20 mouse cellular contexts compared by ENCODE assay signal in genomic region chr9:106129072-106129471, GRCm38 (mm10). TPM values are rescaled to one million over a fixed set of nuclear protein-coding genes. Genes with fewer than 3 reads are reported as not detected.
DNase-seq lines count a peak whose midpoint lies in the region; ATAC-seq lines count a peak whose summit lies in the region.
"Had no signal": no experiment of that assay in that cellular context is flagged by ENCODE, and none has a peak within 500 bp of the region (broad histone marks: within the 10 kb centered on the region; RNA-seq: fewer than 3 reads in every experiment).

No protein-coding gene starts in this region.

- H3K4me3 ChIP-seq in forebrain, embryonic 12.5 days (replicated peaks): no peak overlapping the region
- H3K4me3 ChIP-seq in forebrain, embryonic 16.5 days (replicated peaks; ENCODE audit: low read length): no peak overlapping the region
- no peak overlapping the region for H3K4me3 ChIP-seq in midbrain, embryonic 13.5 days (replicated peaks)
- H3K4me3 ChIP-seq in midbrain, embryonic 16.5 days (ENCODE audit: low read depth, low read length): no peak overlapping the region
- H3K4me3 ChIP-seq: forebrain, embryonic 15.5 days; heart, adult 2 months; heart, embryonic 12.5 days; hindbrain, embryonic 12.5 days had no signal

- no peaks in the 10 kb centered on the region for H3K9me3 ChIP-seq in forebrain, embryonic 12.5 days
- H3K9me3 ChIP-seq in forebrain, embryonic 16.5 days (ENCODE audit: control insufficient read depth, low read length): no peaks in the 10 kb centered on the region
- no peaks in the 10 kb centered on the region for H3K9me3 ChIP-seq in midbrain, embryonic 13.5 days
- H3K9me3 ChIP-seq in midbrain, embryonic 16.5 days (replicated peaks; ENCODE audit: control insufficient read depth, low read length, poor library complexity, severe bottlenecking): no peaks in the 10 kb centered on the region
- H3K9me3 ChIP-seq: forebrain, embryonic 15.5 days; heart, embryonic 12.5 days; hindbrain, embryonic 12.5 days had no signal

- no peak for DNase-seq in adipocyte (ENCODE audit: low spot score)
- DNase-seq: adrenal gland, postnatal 10 days; cerebellum, adult 11-12 months; cerebellum, adult 9-10 months; cerebellum, postnatal 25 days; gastrocnemius, postnatal 10 days; heart, adult 2 months; kidney, adult 11 months had no signal

- H3K4me1 ChIP-seq in forebrain, embryonic 12.5 days: peaks cover 30% of the 10 kb centered on the region
- peaks cover 17% of the 10 kb centered on the region for H3K4me1 ChIP-seq in forebrain, embryonic 16.5 days (replicated peaks; ENCODE audit: control insufficient read depth, insufficient read depth, low read length)
- peaks cover 32% of the 10 kb centered on the region for H3K4me1 ChIP-seq in midbrain, embryonic 13.5 days (replicated peaks)
- peaks cover 19% of the 10 kb centered on the region for H3K4me1 ChIP-seq in midbrain, embryonic 16.5 days (ENCODE audit: control insufficient read depth, insufficient read depth, low read length)
- H3K4me1 ChIP-seq: heart, embryonic 12.5 days had no signal

- H3K4me2 ChIP-seq in forebrain, embryonic 12.5 days: no peak overlapping the region
- no peak overlapping the region for H3K4me2 ChIP-seq in forebrain, embryonic 16.5 days (ENCODE audit: low read length)
- H3K4me2 ChIP-seq in midbrain, embryonic 13.5 days (replicated peaks): no peak overlapping the region
- H3K4me2 ChIP-seq in midbrain, embryonic 16.5 days (ENCODE audit: low read length): no peak overlapping the region
- H3K4me2 ChIP-seq: forebrain, embryonic 15.5 days; heart, embryonic 12.5 days; hindbrain, embryonic 12.5 days had no signal

- H3K9ac ChIP-seq in forebrain, embryonic 12.5 days: no peak overlapping the region
- no peak overlapping the region for H3K9ac ChIP-seq in forebrain, embryonic 16.5 days (replicated peaks; ENCODE audit: low read depth, low read length)
- no peak overlapping the region for H3K9ac ChIP-seq in midbrain, embryonic 13.5 days (replicated peaks)
- H3K9ac ChIP-seq in midbrain, embryonic 16.5 days (ENCODE audit: low read depth, low read length): no peak overlapping the region
- H3K9ac ChIP-seq: forebrain, embryonic 15.5 days; heart, embryonic 12.5 days; hindbrain, embryonic 12.5 days had no signal

- H3K36me3 ChIP-seq in forebrain, embryonic 12.5 days (replicated peaks): no peaks in the 10 kb centered on the region
- no peaks in the 10 kb centered on the region for H3K36me3 ChIP-seq in forebrain, embryonic 16.5 days (ENCODE audit: control insufficient read depth, insufficient read depth)
- H3K36me3 ChIP-seq in midbrain, embryonic 13.5 days: no peaks in the 10 kb centered on the region
- no peaks in the 10 kb centered on the region for H3K36me3 ChIP-seq in midbrain, embryonic 16.5 days (ENCODE audit: control insufficient read depth, insufficient read depth, low read length)
- H3K36me3 ChIP-seq: forebrain, embryonic 15.5 days; heart, embryonic 12.5 days; hindbrain, embryonic 12.5 days had no signal

- peaks cover 4% of the 10 kb centered on the region; the same call in 1 of the 2 replicates for H3K27me3 ChIP-seq in forebrain, embryonic 12.5 days
- H3K27me3 ChIP-seq in forebrain, embryonic 16.5 days (replicated peaks; ENCODE audit: control insufficient read depth, insufficient read depth, low read length): no peaks in the 10 kb centered on the region
- no peaks in the 10 kb centered on the region for H3K27me3 ChIP-seq in midbrain, embryonic 13.5 days
- H3K27me3 ChIP-seq in midbrain, embryonic 16.5 days (ENCODE audit: control insufficient read depth, insufficient read depth, low read depth, low read length): no peaks in the 10 kb centered on the region
- H3K27me3 ChIP-seq: forebrain, embryonic 15.5 days; heart, embryonic 12.5 days; hindbrain, embryonic 12.5 days had no signal

- no peak for ATAC-seq in forebrain, embryonic 12.5 days (ENCODE audit: low FRiP score)
- no peak for ATAC-seq in forebrain, embryonic 16.5 days
- no peak for ATAC-seq in midbrain, embryonic 13.5 days
- ATAC-seq in midbrain, embryonic 16.5 days: no peak
- ATAC-seq in granulocyte monocyte progenitor cell, adult 5-6 weeks (replicated peaks; ENCODE audit: poor library complexity, severe bottlenecking): peak; percentile 65
- no peak for ATAC-seq in erythroblast, adult 5-6 weeks (replicated peaks; ENCODE audit: low FRiP score, poor library complexity, severe bottlenecking)
- ATAC-seq: forebrain, embryonic 15.5 days; hindbrain, embryonic 16.5 days; inflammation-experienced regulatory T-cells, adult 6 months had no signal

- 89% methylated on average over 2 of the region's 2 CpGs for WGBS in forebrain, embryonic 12.5 days
- WGBS in forebrain, embryonic 16.5 days: 91% methylated on average over 2 of the region's 2 CpGs
- 82% methylated on average over 2 of the region's 2 CpGs for WGBS in midbrain, embryonic 13.5 days
- 94% methylated on average over 2 of the region's 2 CpGs for WGBS in midbrain, embryonic 16.5 days

- H3K27ac ChIP-seq in forebrain, embryonic 12.5 days: 0 out of 2 replicates have a peak overlapping the region, but pooled peaks have one; percentile 56
- no peak overlapping the region for H3K27ac ChIP-seq in forebrain, embryonic 16.5 days (ENCODE audit: low read length)
- H3K27ac ChIP-seq in midbrain, embryonic 13.5 days: peak overlapping the region; percentile 92; the same call in 1 of the 2 replicates
- no peak overlapping the region for H3K27ac ChIP-seq in midbrain, embryonic 16.5 days (ENCODE audit: low read length)
- H3K27ac ChIP-seq: heart, adult 2 months; hindbrain, embryonic 12.5 days had no signal

RNA-seq across cellular contexts. Expression of gene Glyctk, which starts 28.9 kb away (rescaled TPM):
- 9.1 and 10.2 TPM in 2 replicates for polyA plus RNA-seq in forebrain, embryonic 12.5 days (2016; fragmentation: Nextera tagmentation; extraction: Ambion mirVana)
- polyA plus RNA-seq in forebrain, embryonic 16.5 days (2015; fragmentation: Nextera tagmentation; extraction: Ambion mirVana): 2.2 and 3.0 TPM in 2 replicates
- polyA plus RNA-seq in midbrain, embryonic 13.5 days (2015; fragmentation: Nextera tagmentation; extraction: Ambion mirVana): 10.1 TPM in 2 replicates
- polyA plus RNA-seq in midbrain, embryonic 16.5 days (2015; fragmentation: Nextera tagmentation; extraction: Ambion mirVana): 3.5 and 3.9 TPM in 2 replicates
- total RNA-seq in granulocyte monocyte progenitor cell, adult 5-6 weeks (2014; fragmentation: Nextera tagmentation): 0.26 TPM in 1 of 2 replicates, not detected in the other
- 0.56 and 2.6 TPM in 2 replicates for total RNA-seq in granulocyte monocyte progenitor cell, adult 5-6 weeks (2017)
- total RNA-seq in erythroblast, adult 5-6 weeks (2015; ENCODE audit: low replicate concordance): 0.84 TPM in 1 of 2 replicates, not detected in the other
- total RNA-seq in erythroblast, adult 5-6 weeks (2017; ENCODE audit: low replicate concordance): 0.60 TPM in 1 of 2 replicates, not detected in the other

RNA-seq across cellular contexts. Expression of gene Col6a4, which starts 32.5 kb away (rescaled TPM):
- 0.27 and 0.70 TPM in 2 replicates for polyA plus RNA-seq in forebrain, embryonic 12.5 days (2016; fragmentation: Nextera tagmentation; extraction: Ambion mirVana)
- 0.70 and 1.1 TPM in 2 replicates for polyA plus RNA-seq in forebrain, embryonic 16.5 days (2015; fragmentation: Nextera tagmentation; extraction: Ambion mirVana)
- 0.28 and 0.36 TPM in 2 replicates for polyA plus RNA-seq in midbrain, embryonic 13.5 days (2015; fragmentation: Nextera tagmentation; extraction: Ambion mirVana)
- 1.8 and 2.2 TPM in 2 replicates for polyA plus RNA-seq in midbrain, embryonic 16.5 days (2015; fragmentation: Nextera tagmentation; extraction: Ambion mirVana)
- not detected in 2 replicates for total RNA-seq in granulocyte monocyte progenitor cell, adult 5-6 weeks (2014; fragmentation: Nextera tagmentation)
- not detected in 2 replicates for total RNA-seq in granulocyte monocyte progenitor cell, adult 5-6 weeks (2017)
- not detected in 2 replicates for total RNA-seq in erythroblast, adult 5-6 weeks (2015; ENCODE audit: low replicate concordance)
- total RNA-seq in erythroblast, adult 5-6 weeks (2017; ENCODE audit: low replicate concordance): not detected in 2 replicates
- total RNA-seq: heart, adult 2 months; heart, postnatal 25 days had no signal
- polyA plus RNA-seq: heart, adult 2 months; heart, embryonic 12.5 days; inflammation-experienced regulatory T-cells, adult 6 months had no signal

RNA-seq across cellular contexts. Expression of gene Wdr82, which starts 41.7 kb away (rescaled TPM):
- polyA plus RNA-seq in forebrain, embryonic 12.5 days (2016; fragmentation: Nextera tagmentation; extraction: Ambion mirVana): 38.1 and 41.2 TPM in 2 replicates
- 37.3 and 41.6 TPM in 2 replicates for polyA plus RNA-seq in forebrain, embryonic 16.5 days (2015; fragmentation: Nextera tagmentation; extraction: Ambion mirVana)
- 36.0 and 42.5 TPM in 2 replicates for polyA plus RNA-seq in midbrain, embryonic 13.5 days (2015; fragmentation: Nextera tagmentation; extraction: Ambion mirVana)
- polyA plus RNA-seq in midbrain, embryonic 16.5 days (2015; fragmentation: Nextera tagmentation; extraction: Ambion mirVana): 35.5 and 35.9 TPM in 2 replicates
- 59.4 and 68.2 TPM in 2 replicates for total RNA-seq in granulocyte monocyte progenitor cell, adult 5-6 weeks (2014; fragmentation: Nextera tagmentation)
- 68.6 and 86.0 TPM in 2 replicates for total RNA-seq in granulocyte monocyte progenitor cell, adult 5-6 weeks (2017)
- 16.5 and 18.6 TPM in 2 replicates for total RNA-seq in erythroblast, adult 5-6 weeks (2015; ENCODE audit: low replicate concordance)
- 19.7 and 23.3 TPM in 2 replicates for total RNA-seq in erythroblast, adult 5-6 weeks (2017; ENCODE audit: low replicate concordance)

Comparison
In these comparisons a context has a peak if more than half of its experiments do, and no peak if none do; other contexts are left out.
1. H3K27ac ChIP-seq: peak in forebrain, embryonic 12.5 days (single experiment) and midbrain, embryonic 13.5 days (single experiment); none in forebrain, embryonic 16.5 days (single experiment) and midbrain, embryonic 16.5 days (single experiment).